ENCODE assay signal across 12 mouse cellular contexts in genomic region chr2:180703175-180703574, GRCm38 (mm10). TPM values are rescaled to one million over a fixed set of nuclear protein-coding genes. Genes with fewer than 3 reads are reported as not detected.
DNase-seq lines count a peak whose midpoint lies in the region; ATAC-seq and TF ChIP-seq lines count a peak whose summit lies in the region.
"Had no signal": no experiment of that assay in that cellular context is flagged by ENCODE, and none has a peak within 500 bp of the region (broad histone marks: within the 10 kb centered on the region; RNA-seq: fewer than 3 reads in every experiment).

No protein-coding gene starts in this region.

- peaks cover 59% of the 10 kb centered on the region for H3K4me1 ChIP-seq in kidney, embryonic 15.5 days
- peaks cover 32% of the 10 kb centered on the region for H3K4me1 ChIP-seq in kidney, adult 2 months (ENCODE audit: control insufficient read depth, insufficient read depth, low read length)
- H3K4me1 ChIP-seq in embryonic facial prominence, embryonic 13.5 days, result peaks cover 35% of the 10 kb centered on the region
- H3K4me1 ChIP-seq in heart, postnatal 0 days (ENCODE audit: control insufficient read depth, insufficient read depth), result peaks cover 50% of the 10 kb centered on the region
- H3K4me1 ChIP-seq in midbrain, embryonic 14.5 days (ENCODE audit: control insufficient read depth, insufficient read depth, low read length), result peaks cover 29% of the 10 kb centered on the region

- no peaks in the 10 kb centered on the region for H3K9me3 ChIP-seq in kidney, embryonic 15.5 days (replicated peaks)
- H3K9me3 ChIP-seq in embryonic facial prominence, embryonic 13.5 days, result no peaks in the 10 kb centered on the region
- H3K9me3 ChIP-seq in heart, postnatal 0 days (replicated peaks; ENCODE audit: control insufficient read depth, low read length), result no peaks in the 10 kb centered on the region
- no peaks in the 10 kb centered on the region for H3K9me3 ChIP-seq in midbrain, embryonic 14.5 days (ENCODE audit: control insufficient read depth, low read length)
- H3K9me3 ChIP-seq: megakaryocyte, embryonic 14.5 days had no signal

- WGBS in kidney, embryonic 15.5 days, result 75% methylated on average over 5 of the region's 5 CpGs
- 71% methylated on average over 5 of the region's 5 CpGs for WGBS in kidney, adult 2 months
- 53% methylated on average over 5 of the region's 5 CpGs for WGBS in embryonic facial prominence, embryonic 13.5 days
- 67% methylated on average over 5 of the region's 5 CpGs for WGBS in heart, postnatal 0 days
- 87% methylated on average over 5 of the region's 5 CpGs for WGBS in midbrain, embryonic 14.5 days

- no peak for TF ChIP-seq POLR2A in kidney, adult 2 months (IDR thresholded peaks at IDR 0.05; ENCODE audit: low read depth, low read length)

- H3K4me2 ChIP-seq in kidney, embryonic 15.5 days, result peak overlapping the region; percentile 73; the same call in 1 of the 2 replicates
- H3K4me2 ChIP-seq in embryonic facial prominence, embryonic 13.5 days, result peak overlapping the region; percentile 83
- no peak overlapping the region for H3K4me2 ChIP-seq in heart, postnatal 0 days (ENCODE audit: low read depth, low read length)
- no peak overlapping the region; the same call in 1 of the 2 replicates for H3K4me2 ChIP-seq in midbrain, embryonic 14.5 days (ENCODE audit: low read length)

- H3K9ac ChIP-seq in kidney, embryonic 15.5 days, result no peak overlapping the region
- peak overlapping the region; percentile 98; the same call in 1 of the 2 replicates for H3K9ac ChIP-seq in embryonic facial prominence, embryonic 13.5 days
- H3K9ac ChIP-seq in heart, postnatal 0 days (replicated peaks; ENCODE audit: low read depth, low read length), result 0 out of 2 replicates have a peak overlapping the region, but pooled peaks have one; percentile 96
- H3K9ac ChIP-seq in midbrain, embryonic 14.5 days (replicated peaks; ENCODE audit: low read length), result no peak overlapping the region

- no peak for TF ChIP-seq CTCF in kidney, adult 2 months (conservative IDR thresholded peaks at IDR 0.05; ENCODE audit: insufficient read depth, insufficient read length, low read depth, low read length)
- no peak for TF ChIP-seq CTCF in heart, postnatal 0 days (IDR thresholded peaks at IDR 0.05; ENCODE audit: low read depth)

- no peak for ATAC-seq in kidney, embryonic 15.5 days (replicated peaks; ENCODE audit: low FRiP score)
- ATAC-seq in embryonic facial prominence, embryonic 13.5 days (ENCODE audit: insufficient number of reproducible peaks, insufficient read depth, low FRiP score, low TSS enrichment, low read depth), result no peak
- ATAC-seq in heart, postnatal 0 days (ENCODE audit: insufficient read depth, low read depth), result no peak
- no peak for ATAC-seq in midbrain, embryonic 14.5 days (ENCODE audit: low FRiP score, low TSS enrichment)

- no peak for TF ChIP-seq EP300 in heart, postnatal 0 days (IDR thresholded peaks at IDR 0.05; ENCODE audit: low read depth)

- no peak for DNase-seq in kidney, adult 2 months
- no peak for DNase-seq in heart, postnatal 0 days (ENCODE audit: low spot score)
- no peak for DNase-seq in midbrain, embryonic 14.5 days
- DNase-seq in cerebellum, adult 11 months, result no peak
- no peak for DNase-seq in gastrocnemius, postnatal 4 days (ENCODE audit: low spot score in 2 of 2)
- DNase-seq: gastrocnemius, postnatal 36 days; layer of hippocampus, adult 9-11 months; thymus, postnatal 4 days had no signal

- peak overlapping the region; percentile 97 for H3K27ac ChIP-seq in kidney, embryonic 15.5 days
- H3K27ac ChIP-seq in kidney, adult 2 months (ENCODE audit: insufficient read depth, low read depth, low read length), result no peak overlapping the region
- H3K27ac ChIP-seq in embryonic facial prominence, embryonic 13.5 days, result peak overlapping the region; percentile 96
- peak overlapping the region; percentile 96; the same call in 1 of the 2 replicates for H3K27ac ChIP-seq in heart, postnatal 0 days (ENCODE audit: low read depth)
- H3K27ac ChIP-seq in midbrain, embryonic 14.5 days (replicated peaks; ENCODE audit: low read depth, low read length), result 0 out of 2 replicates have a peak overlapping the region, but pooled peaks have one; percentile 94

- no peaks in the 10 kb centered on the region for H3K27me3 ChIP-seq in kidney, embryonic 15.5 days
- no peaks in the 10 kb centered on the region for H3K27me3 ChIP-seq in kidney, adult 2 months (replicated peaks; ENCODE audit: control insufficient read depth, insufficient read depth, low read length)
- H3K27me3 ChIP-seq in embryonic facial prominence, embryonic 13.5 days, result no peaks in the 10 kb centered on the region
- H3K27me3 ChIP-seq in heart, postnatal 0 days (ENCODE audit: control insufficient read depth, insufficient read depth, low read length), result no peaks in the 10 kb centered on the region
- H3K27me3 ChIP-seq in midbrain, embryonic 14.5 days (ENCODE audit: control insufficient read depth, insufficient read depth, low read length), result no peaks in the 10 kb centered on the region
- H3K27me3 ChIP-seq: megakaryocyte, embryonic 14.5 days; Patski had no signal

- H3K36me3 ChIP-seq in kidney, embryonic 15.5 days, result peaks cover 11% of the 10 kb centered on the region
- H3K36me3 ChIP-seq in kidney, adult 2 months (ENCODE audit: control insufficient read depth, insufficient read depth, low read length), result no peaks in the 10 kb centered on the region
- peaks cover 6% of the 10 kb centered on the region; the same call in 1 of the 2 replicates for H3K36me3 ChIP-seq in embryonic facial prominence, embryonic 13.5 days
- H3K36me3 ChIP-seq in heart, postnatal 0 days (replicated peaks; ENCODE audit: control insufficient read depth, insufficient read depth, low read length), result no peaks in the 10 kb centered on the region
- H3K36me3 ChIP-seq in midbrain, embryonic 14.5 days (ENCODE audit: control insufficient read depth, insufficient read depth, low read length), result no peaks in the 10 kb centered on the region

- peak overlapping the region; percentile 84 for H3K4me3 ChIP-seq in kidney, embryonic 15.5 days (replicated peaks)
- no peak overlapping the region for H3K4me3 ChIP-seq in kidney, adult 2 months (ENCODE audit: insufficient read depth, low read depth, low read length)
- peak overlapping the region; percentile 90 for H3K4me3 ChIP-seq in embryonic facial prominence, embryonic 13.5 days
- H3K4me3 ChIP-seq in heart, postnatal 0 days (ENCODE audit: low read depth, low read length), result no peak overlapping the region
- H3K4me3 ChIP-seq in midbrain, embryonic 14.5 days (replicated peaks; ENCODE audit: low read depth, low read length), result 0 out of 2 replicates have a peak overlapping the region, but pooled peaks have one; percentile 73

RNA-seq across cellular contexts. Expression of gene Dido1, which starts 6.6 kb away (rescaled TPM):
- polyA plus RNA-seq in kidney, embryonic 15.5 days (2015; fragmentation: Nextera tagmentation; extraction: Ambion mirVana), result 28.4 and 29.7 TPM in 2 replicates
- polyA plus RNA-seq in kidney, adult 2 months (2012; rRNA removed), result 13.2 and 13.4 TPM in 2 replicates
- 36.3 and 36.5 TPM in 2 replicates for polyA plus RNA-seq in embryonic facial prominence, embryonic 13.5 days (2015; fragmentation: Nextera tagmentation; extraction: Ambion mirVana)
- 22.8 and 28.3 TPM in 2 replicates for total RNA-seq in heart, postnatal 0 days (2014; rRNA removed; ENCODE audit: low replicate concordance)
- polyA plus RNA-seq in heart, postnatal 0 days (2015; fragmentation: Nextera tagmentation; extraction: Ambion mirVana), result 9.9 and 12.2 TPM in 2 replicates
- polyA plus RNA-seq in midbrain, embryonic 14.5 days (2014; fragmentation: Nextera tagmentation; extraction: Ambion mirVana), result 31.2 and 38.1 TPM in 2 replicates
- total RNA-seq in gastrocnemius, postnatal 4 days (2021), result 10 to 100 TPM; 37.9 to 41.3 TPM

RNA-seq across cellular contexts. Expression of gene Gid8, which starts 6.7 kb away (rescaled TPM):
- 55.8 TPM in 2 replicates for polyA plus RNA-seq in kidney, embryonic 15.5 days (2015; fragmentation: Nextera tagmentation; extraction: Ambion mirVana)
- 33.3 and 35.4 TPM in 2 replicates for polyA plus RNA-seq in kidney, adult 2 months (2012; rRNA removed)
- 62.8 and 66.5 TPM in 2 replicates for polyA plus RNA-seq in embryonic facial prominence, embryonic 13.5 days (2015; fragmentation: Nextera tagmentation; extraction: Ambion mirVana)
- total RNA-seq in heart, postnatal 0 days (2014; rRNA removed; ENCODE audit: low replicate concordance), result 26.7 and 29.8 TPM in 2 replicates
- polyA plus RNA-seq in heart, postnatal 0 days (2015; fragmentation: Nextera tagmentation; extraction: Ambion mirVana), result 51.9 and 52.6 TPM in 2 replicates
- 51.8 and 64.9 TPM in 2 replicates for polyA plus RNA-seq in midbrain, embryonic 14.5 days (2014; fragmentation: Nextera tagmentation; extraction: Ambion mirVana)
- 10 to 100 TPM; 55.3 to 63.3 TPM for total RNA-seq in gastrocnemius, postnatal 4 days (2021)

RNA-seq across cellular contexts. Expression of gene Slc17a9, which starts 21.9 kb away (rescaled TPM):
- 0.58 and 1.6 TPM in 2 replicates for polyA plus RNA-seq in kidney, embryonic 15.5 days (2015; fragmentation: Nextera tagmentation; extraction: Ambion mirVana)
- polyA plus RNA-seq in kidney, adult 2 months (2012; rRNA removed), result 1.9 and 3.0 TPM in 2 replicates
- polyA plus RNA-seq in embryonic facial prominence, embryonic 13.5 days (2015; fragmentation: Nextera tagmentation; extraction: Ambion mirVana), result 0.70 and 1.4 TPM in 2 replicates
- total RNA-seq in heart, postnatal 0 days (2014; rRNA removed; ENCODE audit: low replicate concordance), result 1.5 TPM in 1 of 2 replicates, not detected in the other
- polyA plus RNA-seq in heart, postnatal 0 days (2015; fragmentation: Nextera tagmentation; extraction: Ambion mirVana), result 0.44 and 0.60 TPM in 2 replicates
- polyA plus RNA-seq in midbrain, embryonic 14.5 days (2014; fragmentation: Nextera tagmentation; extraction: Ambion mirVana), result 0.12 TPM in 1 of 2 replicates, not detected in the other
- under 1 TPM; 0.73 to 0.93 TPM for total RNA-seq in gastrocnemius, postnatal 4 days (2021)

Comparison
In these comparisons a context has a peak if more than half of its experiments do, and no peak if none do; other contexts are left out.
1. H3K4me3 ChIP-seq: peak in kidney, embryonic 15.5 days (single experiment), embryonic facial prominence, embryonic 13.5 days (single experiment) and midbrain, embryonic 14.5 days (single experiment); none in kidney, adult 2 months (single experiment) and heart, postnatal 0 days (single experiment).
2. H3K4me2 ChIP-seq: peak in kidney, embryonic 15.5 days (single experiment) and embryonic facial prominence, embryonic 13.5 days (single experiment); none in heart, postnatal 0 days (single experiment) and midbrain, embryonic 14.5 days (single experiment).
3. H3K9ac ChIP-seq: peak in embryonic facial prominence, embryonic 13.5 days (single experiment) and heart, postnatal 0 days (single experiment); none in kidney, embryonic 15.5 days (single experiment) and midbrain, embryonic 14.5 days (single experiment).